Mouse (Mus musculus) limb, embryonic 11.5 days (tissue): ENCODE data around the gene Gm14226. TPM values are rescaled to one million over a fixed set of nuclear protein-coding genes. Genes with fewer than 3 reads are reported as not detected.
A peak's percentile ranks its signal among the peaks of the same experiment; 100 is the strongest.

Source experiments
- ATAC-seq: fragments of 200-750 bp; cut with Nextera tagmentation; 2 replicates; pipeline ENCODE4 v1.8.0; 2017; ENCODE audit warnings: low read depth; ENCODE audit not compliant: insufficient number of reproducible peaks, low FRiP score, low TSS enrichment
- DNase-seq: peaks from one replicate; pipeline ENCODE4 v3.0.0-alpha.2; 2015; ENCODE audit warnings: low spot score
- H3K27ac ChIP-seq: fragments of 300-500 bp; sonication (generic); replicated peaks from 2 replicates; pipeline ENCODE4 v1.5.1; 2014; ENCODE audit warnings: low read depth, mild to moderate bottlenecking, low read length
- H3K27me3 ChIP-seq: fragments of 300-500 bp; sonication (generic); 2 replicates; pipeline ENCODE4 v1.6.1; 2014; ENCODE audit warnings: mild to moderate bottlenecking, low read length, mixed read lengths; ENCODE audit not compliant: control insufficient read depth, insufficient read depth
- H3K36me3 ChIP-seq: fragments of 300-500 bp; sonication (generic); 2 replicates; pipeline ENCODE4 v1.6.1; 2014; ENCODE audit warnings: mild to moderate bottlenecking, low read length, moderate library complexity, mixed read lengths; ENCODE audit not compliant: control insufficient read depth, insufficient read depth
- H3K4me1 ChIP-seq: fragments of 300-500 bp; sonication (generic); 2 replicates; pipeline ENCODE4 v1.6.1; 2014; ENCODE audit warnings: low read length, mixed read lengths; ENCODE audit not compliant: control insufficient read depth, insufficient read depth
- H3K4me2 ChIP-seq: fragments of 300-500 bp; sonication (generic); 2 replicates; pipeline ENCODE4 v1.6.1; 2014; ENCODE audit warnings: low read depth, mild to moderate bottlenecking, moderate library complexity; ENCODE audit not compliant: severe bottlenecking
- H3K4me3 ChIP-seq: fragments of 300-500 bp; sonication (generic); 2 replicates; pipeline ENCODE4 v1.5.1; 2014; ENCODE audit warnings: low read depth, low read length
- H3K9ac ChIP-seq: fragments of 300-500 bp; sonication (generic); 2 replicates; pipeline ENCODE4 v1.6.1; 2014; ENCODE audit warnings: mild to moderate bottlenecking, low read length
- H3K9me3 ChIP-seq: fragments of 300-500 bp; sonication (generic); 2 replicates; pipeline ENCODE4 v1.6.1; 2016; ENCODE audit warnings: low read length; ENCODE audit not compliant: control insufficient read depth
- WGBS: fragments of 180-500 bp; shearing (Covaris S2); extraction: QIAGEN DNeasy Blood & Tissue Kit; methylation state at CpG from one replicate; pipeline ENCODE4 v1.1.7; 2014; 5-methylcytosine and 5-hydroxymethylcytosine counted together
- polyA plus RNA-seq: library from polyadenylated mRNA; unstranded; fragments of >200 nt; fragmentation: Nextera tagmentation; extraction: Ambion mirVana; gene quantifications from 2 replicates; pipeline ENCODE4 v1.2.1, GENCODE M21; 2014

The Gm14226 gene
- polyA plus RNA-seq, 1 experiment from 2014 or later, result 10.2 TPM

DNA sequence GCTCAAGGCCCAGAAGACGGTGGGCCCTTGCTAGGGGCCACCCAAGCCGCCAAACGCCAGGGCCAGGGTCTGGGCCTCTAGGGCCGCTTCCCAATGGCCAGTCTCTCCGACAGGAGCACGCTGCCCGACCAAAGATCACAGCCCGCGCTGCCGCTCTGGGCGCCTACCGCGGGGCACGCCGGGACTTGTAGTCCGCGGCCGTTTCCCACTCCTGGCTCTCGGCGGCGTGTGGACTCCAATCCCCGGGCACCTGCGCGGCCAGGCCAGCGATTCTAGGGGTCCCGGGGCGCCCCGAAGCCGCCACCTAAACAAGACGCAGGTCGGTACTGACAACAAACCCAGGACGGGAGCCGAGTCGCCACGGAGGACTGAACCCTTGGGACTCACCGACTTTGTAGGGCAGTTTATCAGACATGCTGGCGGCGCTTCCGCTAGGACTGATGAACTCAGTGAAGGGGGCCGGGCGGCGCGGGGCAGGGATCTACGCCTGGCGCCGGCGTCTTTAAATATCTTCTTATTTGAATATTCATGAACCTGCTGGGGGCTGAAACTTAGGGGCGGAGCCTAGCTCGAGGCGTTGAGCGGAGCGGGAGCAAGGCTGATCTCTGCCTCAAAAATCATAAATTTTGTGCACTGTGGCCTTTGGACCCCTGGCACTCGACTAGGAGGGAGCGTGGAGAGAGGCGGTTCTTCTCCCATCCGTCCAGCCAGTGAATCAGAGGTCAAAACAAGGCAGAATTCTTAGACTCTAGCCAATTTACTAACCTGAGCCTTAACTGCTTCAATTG is 56.1 kb downstream of the Gm14226 start, which contains the start of gene Ahcy:
TSS of gene Ahcy (minus strand) at position 520 of the 788 bp plus-strand sequence.
- ATAC-seq (peak; percentile 94), DNase-seq (peak; percentile 95)
- under 1% methylated on average over 56 of the region's 56 CpGs for WGBS
- no peaks in the 10 kb centered on the region for H3K36me3 ChIP-seq
- peak within 1 kb of the TSS; percentile 68 for H3K4me3 ChIP-seq
- H3K27me3 ChIP-seq, result no peaks in the 10 kb centered on the region
- H3K4me2 ChIP-seq, result peak within 1 kb of the TSS; percentile 83
- peak within 1 kb of the TSS; percentile 86 for H3K9ac ChIP-seq
- H3K4me1 ChIP-seq, result peaks cover 13% of the 10 kb centered on the region
- peak within 1 kb of the TSS; percentile 81 for H3K27ac ChIP-seq
- H3K9me3 ChIP-seq, result no peaks in the 10 kb centered on the region

DNA sequence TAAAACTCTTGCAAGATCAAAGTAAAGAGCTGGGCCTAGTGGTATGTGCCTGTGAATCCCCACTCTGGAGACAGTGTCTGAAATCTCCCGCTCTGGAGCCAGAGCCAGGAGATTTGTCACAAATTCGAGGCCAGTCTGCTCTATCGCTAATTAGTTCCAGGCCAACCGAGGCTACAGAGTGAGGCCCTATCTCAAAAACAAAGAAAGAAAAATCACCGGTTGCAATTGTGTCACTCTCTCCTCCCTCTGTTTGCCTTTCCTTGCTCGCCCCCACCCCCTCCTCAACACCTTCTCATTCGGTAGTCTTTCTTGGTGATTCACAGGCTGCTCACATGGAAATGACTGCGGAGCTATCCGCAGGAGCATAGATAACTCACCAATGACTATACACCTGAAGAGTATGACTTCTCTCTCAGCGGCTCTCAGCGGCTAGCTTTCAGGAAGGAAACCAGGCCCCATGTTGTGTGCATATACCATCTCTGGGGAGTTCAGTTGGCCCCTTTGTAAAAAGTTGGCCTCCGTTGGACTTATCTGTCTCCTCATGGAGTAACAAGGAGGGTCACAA is 56.8 kb downstream of the Gm14226 start:
- peak overlapping the region; percentile 86 for H3K9ac ChIP-seq
- H3K4me1 ChIP-seq, result peaks cover 13% of the 10 kb centered on the region
- H3K4me3 ChIP-seq, result peak overlapping the region; percentile 68
- H3K27ac ChIP-seq, result peak overlapping the region; percentile 81
- no peaks in the 10 kb centered on the region for H3K36me3 ChIP-seq
- no peaks in the 10 kb centered on the region for H3K9me3 ChIP-seq
- H3K4me2 ChIP-seq, result peak overlapping the region; percentile 83
- 0 out of 2 replicates have a peak, but pooled peaks have one; percentile 1 for ATAC-seq
- DNase-seq, result peak; percentile 69
- no peaks in the 10 kb centered on the region for H3K27me3 ChIP-seq
- WGBS, result 9% methylated on average over 12 of the region's 12 CpGs

DNA sequence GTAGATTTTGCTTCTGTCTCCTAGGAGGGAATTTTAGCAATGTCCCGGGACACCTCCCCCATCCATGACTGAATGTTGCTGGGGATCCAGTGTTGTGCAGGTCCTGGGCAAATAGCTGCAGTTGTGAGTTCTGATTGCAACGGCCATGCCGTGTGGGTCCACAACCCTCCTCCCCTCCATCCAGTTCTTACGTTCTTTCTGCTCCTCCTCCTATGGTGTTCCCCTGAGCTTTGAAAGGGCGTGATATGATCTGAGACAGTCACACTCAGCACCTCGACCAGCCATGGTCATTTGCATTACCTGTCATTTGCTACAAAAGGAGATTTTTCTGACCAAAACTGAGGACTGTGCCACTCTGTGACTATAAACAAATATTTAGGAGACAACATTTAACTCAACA is 57.6 kb downstream of the Gm14226 start:
- no peak overlapping the region for H3K4me2 ChIP-seq
- DNase-seq (no peak), ATAC-seq (no peak)
- H3K27ac ChIP-seq, result no peak overlapping the region
- H3K36me3 ChIP-seq, result no peaks in the 10 kb centered on the region
- H3K4me3 ChIP-seq, result no peak overlapping the region
- H3K27me3 ChIP-seq, result no peaks in the 10 kb centered on the region
- WGBS, result 78% methylated on average over 6 of the region's 6 CpGs
- no peaks in the 10 kb centered on the region for H3K9me3 ChIP-seq
- peaks cover 13% of the 10 kb centered on the region for H3K4me1 ChIP-seq
- no peak overlapping the region for H3K9ac ChIP-seq

Other genes with a start within 250 kb of the Gm14226 start
- not detected in 2 replicates for gene Gm14214, start 248.2 kb upstream of the Gm14226 start, polyA plus RNA-seq
- gene Raly, start 227.2 kb upstream of the Gm14226 start, polyA plus RNA-seq, result 72.8 and 119 TPM in 2 replicates
- gene a, start 226.9 kb upstream of the Gm14226 start, polyA plus RNA-seq, result 13.8 and 17.7 TPM in 2 replicates
- gene Eif2s2, start 125.3 kb upstream of the Gm14226 start, polyA plus RNA-seq, result 152 and 153 TPM in 2 replicates
- gene Ahcy, start 56.2 kb downstream of the Gm14226 start, polyA plus RNA-seq, result 122 and 127 TPM in 2 replicates
- 51.8 and 63.2 TPM in 2 replicates for gene Itch, start 115.2 kb downstream of the Gm14226 start, polyA plus RNA-seq
- gene Dynlrb1, start 218.3 kb downstream of the Gm14226 start, polyA plus RNA-seq, result 503 and 513 TPM in 2 replicates